Mouse (Mus musculus): ENCODE measurements around the gene Sema4d. TPM values are rescaled to one million over a fixed set of nuclear protein-coding genes. Genes with fewer than 3 reads are reported as not detected.
A peak's percentile ranks its signal among the peaks of the same experiment; 100 is the strongest.

The Sema4d gene
- polyA plus RNA-seq, 1 experiment from 2014 or later, result 3.8 TPM

GRCm38 (mm10) chr13:51737033-51737948 is 56.3 kb downstream of the Sema4d start:
- Histone ChIP-seq H3K4me2 (peak overlapping the region; percentile 66), H3K9me3 (replicated peaks) (no peaks in the 10 kb centered on the region), H3K9ac (peak overlapping the region; percentile 38; the same call in 1 of the 2 replicates), H3K4me1 (replicated peaks) (peaks cover 80% of the 10 kb centered on the region), H3K27me3 (no peaks in the 10 kb centered on the region), H3K27ac (replicated peaks) (peak overlapping the region; percentile 89), H3K36me3 (replicated peaks) (no peaks in the 10 kb centered on the region), H3K4me3 (replicated peaks) (peak overlapping the region; percentile 20)
- WGBS (ENCODE audit: insufficient replicate concordance), result 10% methylated on average over 20 of the region's 20 CpGs
- peak; percentile 11; the same call in 1 of the 2 replicates for ATAC-seq (ENCODE audit: insufficient read depth)

GRCm38 (mm10) chr13:51736007-51736911 is 57.3 kb downstream of the Sema4d start:
- Histone ChIP-seq H3K9ac (peak overlapping the region; percentile 23; the same call in 1 of the 2 replicates), H3K4me2 (peak overlapping the region; percentile 66), H3K36me3 (replicated peaks) (no peaks in the 10 kb centered on the region), H3K27me3 (no peaks in the 10 kb centered on the region), H3K4me3 (replicated peaks) (no peak overlapping the region), H3K27ac (replicated peaks) (peak overlapping the region; percentile 89), H3K9me3 (replicated peaks) (no peaks in the 10 kb centered on the region), H3K4me1 (replicated peaks) (peaks cover 74% of the 10 kb centered on the region)
- 27% methylated on average over 13 of the region's 13 CpGs for WGBS (ENCODE audit: insufficient replicate concordance)
- ATAC-seq (ENCODE audit: insufficient read depth), result no peak

- Histone ChIP-seq H3K36me3 (replicated peaks) (no peaks in the 10 kb centered on the region), H3K4me2 (peak overlapping the region; percentile 9; the same call in 1 of the 2 replicates), H3K9ac (no peak overlapping the region), H3K27me3 (no peaks in the 10 kb centered on the region), H3K9me3 (replicated peaks) (no peaks in the 10 kb centered on the region), H3K4me1 (replicated peaks) (peaks cover 74% of the 10 kb centered on the region), H3K4me3 (replicated peaks) (no peak overlapping the region), H3K27ac (replicated peaks) (peak overlapping the region; percentile 24; the same call in 1 of the 2 replicates)
- ATAC-seq (ENCODE audit: insufficient read depth), result no peak
- 48% methylated on average over 4 of the region's 4 CpGs for WGBS (ENCODE audit: insufficient replicate concordance)
These were observed 59.0 kb downstream of the Sema4d start for GRCm38 (mm10) chr13:51734556-51734955.

- 82% methylated on average over 14 of the region's 14 CpGs for WGBS (ENCODE audit: insufficient replicate concordance)
- Histone ChIP-seq H3K4me3 (replicated peaks) (no peak overlapping the region), H3K36me3 (replicated peaks) (no peaks in the 10 kb centered on the region), H3K4me2 (no peak overlapping the region), H3K9ac (no peak overlapping the region), H3K27me3 (no peaks in the 10 kb centered on the region), H3K9me3 (replicated peaks) (no peaks in the 10 kb centered on the region), H3K27ac (replicated peaks) (0 out of 2 replicates have a peak overlapping the region, but pooled peaks have one; percentile 29), H3K4me1 (replicated peaks) (peaks cover 64% of the 10 kb centered on the region)
- no peak for ATAC-seq (ENCODE audit: insufficient read depth)
These were observed 61.4 kb downstream of the Sema4d start for GRCm38 (mm10) chr13:51732097-51732664.

GRCm38 (mm10) chr13:51731474-51731873 is 62.1 kb downstream of the Sema4d start:
- Histone ChIP-seq H3K27me3 (no peaks in the 10 kb centered on the region), H3K9ac (no peak overlapping the region), H3K36me3 (replicated peaks) (no peaks in the 10 kb centered on the region), H3K4me3 (replicated peaks) (no peak overlapping the region), H3K4me2 (no peak overlapping the region), H3K4me1 (replicated peaks) (peaks cover 63% of the 10 kb centered on the region), H3K27ac (replicated peaks) (no peak overlapping the region), H3K9me3 (replicated peaks) (no peaks in the 10 kb centered on the region)
- WGBS (ENCODE audit: insufficient replicate concordance), result 85% methylated on average over 7 of the region's 7 CpGs
- ATAC-seq (ENCODE audit: insufficient read depth), result no peak

GRCm38 (mm10) chr13:51729887-51730361 is 63.6 kb downstream of the Sema4d start:
- H3K9ac ChIP-seq, result no peak overlapping the region
- no peak overlapping the region for H3K27ac ChIP-seq (replicated peaks)
- H3K4me1 ChIP-seq (replicated peaks), result peaks cover 56% of the 10 kb centered on the region
- no peaks in the 10 kb centered on the region for H3K27me3 ChIP-seq
- no peaks in the 10 kb centered on the region for H3K36me3 ChIP-seq (replicated peaks)
- no peak overlapping the region for H3K4me2 ChIP-seq
- ATAC-seq (ENCODE audit: insufficient read depth), result no peak
- H3K9me3 ChIP-seq (replicated peaks), result no peaks in the 10 kb centered on the region
- WGBS (ENCODE audit: insufficient replicate concordance), result 18% methylated on average over 4 of the region's 4 CpGs
- H3K4me3 ChIP-seq (replicated peaks), result no peak overlapping the region

- H3K4me1 ChIP-seq (replicated peaks), result peaks cover 48% of the 10 kb centered on the region
- 78% methylated on average over 6 of the region's 7 CpGs for WGBS (ENCODE audit: insufficient replicate concordance)
- no peak for ATAC-seq (ENCODE audit: insufficient read depth)
- no peaks in the 10 kb centered on the region for H3K27me3 ChIP-seq
- no peak overlapping the region for H3K4me3 ChIP-seq (replicated peaks)
- no peak overlapping the region for H3K9ac ChIP-seq
- no peak overlapping the region for H3K4me2 ChIP-seq
- no peak overlapping the region for H3K27ac ChIP-seq (replicated peaks)
- no peaks in the 10 kb centered on the region for H3K36me3 ChIP-seq (replicated peaks)
- no peaks in the 10 kb centered on the region for H3K9me3 ChIP-seq (replicated peaks)
These were observed 66.2 kb downstream of the Sema4d start for GRCm38 (mm10) chr13:51727364-51727763.

- Histone ChIP-seq H3K4me1 (replicated peaks) (peaks cover 42% of the 10 kb centered on the region), H3K9ac (no peak overlapping the region)
These were observed 67.5 kb downstream of the Sema4d start for GRCm38 (mm10) chr13:51725926-51726574.

GRCm38 (mm10) chr13:51725446-51725845 is 68.1 kb downstream of the Sema4d start:
- H3K36me3 ChIP-seq (replicated peaks), result 0 out of 2 replicates have a peak, but pooled peaks cover 2% of the 10 kb centered on the region
- no peaks in the 10 kb centered on the region for H3K27me3 ChIP-seq
- WGBS (ENCODE audit: insufficient replicate concordance), result 77% methylated on average over 7 of the region's 7 CpGs
- no peak overlapping the region for H3K4me2 ChIP-seq
- H3K27ac ChIP-seq (replicated peaks), result no peak overlapping the region
- no peak for ATAC-seq (ENCODE audit: insufficient read depth)
- H3K4me3 ChIP-seq (replicated peaks), result no peak overlapping the region
- H3K9ac ChIP-seq, result no peak overlapping the region
- peaks cover 36% of the 10 kb centered on the region for H3K4me1 ChIP-seq (replicated peaks)
- no peaks in the 10 kb centered on the region for H3K9me3 ChIP-seq (replicated peaks)

More at GRCm38 (mm10) chr13:51725926-51726574, 67.5 kb downstream of the Sema4d start:
- Histone ChIP-seq H3K36me3 (replicated peaks) (no peaks in the 10 kb centered on the region), H3K4me3 (replicated peaks) (no peak overlapping the region), H3K27ac (replicated peaks) (no peak overlapping the region), H3K9me3 (replicated peaks) (no peaks in the 10 kb centered on the region), H3K4me2 (no peak overlapping the region), H3K27me3 (no peaks in the 10 kb centered on the region)
- peak; percentile 73 for ATAC-seq (ENCODE audit: insufficient read depth)
- 68% methylated on average over 8 of the region's 8 CpGs for WGBS (ENCODE audit: insufficient replicate concordance)

GRCm38 (mm10) chr13:51724566-51724965 is 69.0 kb downstream of the Sema4d start:
- Histone ChIP-seq H3K9me3 (replicated peaks) (no peaks in the 10 kb centered on the region), H3K4me1 (replicated peaks) (peaks cover 27% of the 10 kb centered on the region), H3K4me2 (no peak overlapping the region), H3K9ac (no peak overlapping the region), H3K36me3 (replicated peaks) (0 out of 2 replicates have a peak, but pooled peaks cover 7% of the 10 kb centered on the region), H3K27me3 (no peaks in the 10 kb centered on the region), H3K4me3 (replicated peaks) (no peak overlapping the region), H3K27ac (replicated peaks) (no peak overlapping the region)
- WGBS (ENCODE audit: insufficient replicate concordance), result 75% methylated on average over 6 of the region's 6 CpGs
- no peak for ATAC-seq (ENCODE audit: insufficient read depth)
